Mouse (Mus musculus): ENCODE measurements around the gene Ces3a.

GRCm38 (mm10) chr8:105048371-105048854 lies at the start of gene Ces3a:
- TF ChIP-seq MAX (IDR thresholded peaks at IDR 0.05), result no peak
- no peak for TF ChIP-seq CTCF (IDR thresholded peaks at IDR 0.05; ENCODE audit: control insufficient read depth, insufficient read depth, insufficient read length)
- TF ChIP-seq USF1 (IDR thresholded peaks at IDR 0.05; ENCODE audit: low read depth), result no peak
- TF ChIP-seq MYOG (IDR thresholded peaks at IDR 0.05; ENCODE audit: control insufficient read depth, extremely low read depth, insufficient read length), result no peak

Measured in C2C12 (cell line).